Mouse (Mus musculus) embryonic fibroblast, embryonic 13.5 days (primary cell): ENCODE measurements around the gene Zmynd10. TPM values are rescaled to one million over a fixed set of nuclear protein-coding genes. Genes with fewer than 3 reads are reported as not detected.

Experiments
- H3K27ac ChIP-seq: 2 replicates; pipeline ENCODE4 v1.5.1; 2012; ENCODE audit warnings: low read length, control low read depth, inconsistent platforms; ENCODE audit not compliant: insufficient read depth
- H3K4me1 ChIP-seq: 2 replicates; pipeline ENCODE4 v1.6.1; 2011; ENCODE audit warnings: low read length; ENCODE audit not compliant: control insufficient read depth, insufficient read depth
- H3K4me3 ChIP-seq: 2 replicates; pipeline ENCODE4 v1.5.1; 2011; ENCODE audit warnings: mild to moderate bottlenecking, control low read depth, low read length; ENCODE audit not compliant: insufficient read depth
- CTCF ChIP-seq: IDR thresholded peaks from 2 replicates; pipeline ENCODE4 v1.5.1; 2011; ENCODE audit warnings: mild to moderate bottlenecking, control low read depth, low read length, moderate library complexity, borderline replicate concordance; ENCODE audit not compliant: insufficient read depth
- POLR2A ChIP-seq: IDR thresholded peaks from 2 replicates; pipeline ENCODE4 v1.6.1; 2011; ENCODE audit warnings: low read depth, mild to moderate bottlenecking, control low read depth, low read length, moderate library complexity
- polyA plus RNA-seq: library from polyadenylated mRNA; stranded (reverse); fragments of >200 nt; gene quantifications from 2 replicates; pipeline ENCODE4 v1.2.4, GENCODE M21; 2011; ENCODE audit warnings: low read depth; ENCODE audit not compliant: missing spikeins, insufficient read length

Gene Zmynd10
- polyA plus RNA-seq, 1 experiment: 0.79 TPM

- Histone ChIP-seq H3K4me1 (peaks cover 8% of the 10 kb centered on the region; the same call in 1 of the 2 replicates), H3K27ac (no peak overlapping the region), H3K4me3 (no peak overlapping the region)
- TF ChIP-seq CTCF (no peak), POLR2A (no peak)
These were observed 6.7 kb upstream of the Zmynd10 start for GRCm38 (mm10) chr9:107540420-107540819.

- Histone ChIP-seq H3K27ac (no peak overlapping the region), H3K4me3 (peak overlapping the region; percentile 62)
These were observed 6.1 kb upstream of the Zmynd10 start for GRCm38 (mm10) chr9:107541005-107541404.

GRCm38 (mm10) chr9:107541474-107542351, 5.4 kb upstream of the Zmynd10 start, which contains the start of the genes Cyb561d2 and Nprl2:
Gene Cyb561d2, minus strand, starts transcription at chr9:107542193.
Gene Nprl2, plus strand, starts transcription at chr9:107542226.
- Histone ChIP-seq H3K4me1 (peaks cover 4% of the 10 kb centered on the region; the same call in 1 of the 2 replicates), H3K4me3 (peak within 1 kb of the TSS; percentile 62), H3K27ac (no peak within 1 kb of the TSS)
- peak; percentile 70 for TF ChIP-seq POLR2A
- TF ChIP-seq CTCF: no peak

More at GRCm38 (mm10) chr9:107541005-107541404, 6.1 kb upstream of the Zmynd10 start:
- peaks cover 8% of the 10 kb centered on the region; the same call in 1 of the 2 replicates for H3K4me1 ChIP-seq
- TF ChIP-seq CTCF (no peak), POLR2A (no peak)

- no peak for TF ChIP-seq POLR2A
- no peak for TF ChIP-seq CTCF
- H3K27ac ChIP-seq: no peak overlapping the region
- H3K4me3 ChIP-seq: peak overlapping the region; percentile 62
- 0 out of 2 replicates have a peak, but pooled peaks cover 3% of the 10 kb centered on the region for H3K4me1 ChIP-seq
These were observed 4.8 kb upstream of the Zmynd10 start for GRCm38 (mm10) chr9:107542352-107542686.

- peak overlapping the region; percentile 62 for H3K4me3 ChIP-seq
- H3K27ac ChIP-seq: no peak overlapping the region
- 0 out of 2 replicates have a peak, but pooled peaks cover 3% of the 10 kb centered on the region for H3K4me1 ChIP-seq
- TF ChIP-seq POLR2A (no peak), CTCF (no peak)
These were observed 4.4 kb upstream of the Zmynd10 start for GRCm38 (mm10) chr9:107542721-107543120.

GRCm38 (mm10) chr9:107543299-107543698, 3.8 kb upstream of the Zmynd10 start:
- Histone ChIP-seq H3K27ac (no peak overlapping the region), H3K4me1 (0 out of 2 replicates have a peak, but pooled peaks cover 3% of the 10 kb centered on the region), H3K4me3 (no peak overlapping the region)
- TF ChIP-seq CTCF (no peak), POLR2A (no peak)

GRCm38 (mm10) chr9:107544196-107544700, 2.9 kb upstream of the Zmynd10 start:
- H3K4me3 ChIP-seq: no peak overlapping the region
- H3K27ac ChIP-seq: no peak overlapping the region
- no peak for TF ChIP-seq CTCF
- H3K4me1 ChIP-seq: 0 out of 2 replicates have a peak, but pooled peaks cover 3% of the 10 kb centered on the region

- 0 out of 2 replicates have a peak, but pooled peaks cover 3% of the 10 kb centered on the region for H3K4me1 ChIP-seq
- no peak overlapping the region for H3K4me3 ChIP-seq
- H3K27ac ChIP-seq: no peak overlapping the region
- no peak for TF ChIP-seq CTCF
- TF ChIP-seq POLR2A: no peak
These were observed 2.4 kb upstream of the Zmynd10 start for GRCm38 (mm10) chr9:107544729-107545128.

GRCm38 (mm10) chr9:107545199-107545598, 1.9 kb upstream of the Zmynd10 start:
- no peak overlapping the region for H3K27ac ChIP-seq
- H3K4me1 ChIP-seq: 0 out of 2 replicates have a peak, but pooled peaks cover 3% of the 10 kb centered on the region
- H3K4me3 ChIP-seq: no peak overlapping the region
- TF ChIP-seq POLR2A (no peak), CTCF (no peak)

- H3K27ac ChIP-seq: no peak overlapping the region
- TF ChIP-seq POLR2A (no peak), CTCF (peak; percentile 75)
- 0 out of 2 replicates have a peak, but pooled peaks cover 3% of the 10 kb centered on the region for H3K4me1 ChIP-seq
- no peak overlapping the region for H3K4me3 ChIP-seq
These were observed 1.5 kb upstream of the Zmynd10 start for GRCm38 (mm10) chr9:107545602-107546001.
